Mouse (Mus musculus) lung, postnatal 0 days (tissue): ENCODE measurements at regions not wholly inside any gene's neighbourhood (a gene's known extent, or its start where the extent isn't known, plus 50 kb on each side); places are given as distances from the start of the nearest gene placed in this dataset.

Experiments used
- ATAC-seq: fragments of 200-750 bp; cut with Nextera tagmentation; 2 replicates; pipeline ENCODE4 v1.8.0; 2017; ENCODE audit warnings: moderate library complexity
- DNase-seq: peaks from one replicate; pipeline ENCODE4 v3.0.0-alpha.2; 2016; ENCODE audit warnings: low spot score
- H3K27ac ChIP-seq: fragments of 300-500 bp; sonication (generic); 2 replicates; pipeline ENCODE4 v1.5.1; 2014; ENCODE audit warnings: antibody characterized with exemption, mild to moderate bottlenecking, low read length, mixed read lengths
- H3K27me3 ChIP-seq: fragments of 300-500 bp; sonication (generic); replicated peaks from 2 replicates; pipeline ENCODE4 v1.6.1; 2014; ENCODE audit warnings: low read length, mixed read lengths; ENCODE audit not compliant: insufficient read depth
- H3K36me3 ChIP-seq: fragments of 300-500 bp; sonication (generic); 2 replicates; pipeline ENCODE4 v1.6.1; 2014; ENCODE audit warnings: low read length, mixed read lengths; ENCODE audit not compliant: insufficient read depth
- H3K4me1 ChIP-seq: fragments of 300-500 bp; sonication (generic); 2 replicates; pipeline ENCODE4 v1.6.1; 2014; ENCODE audit warnings: antibody characterized with exemption, low read depth, low read length, mixed read lengths; ENCODE audit not compliant: insufficient read depth
- H3K4me2 ChIP-seq: fragments of 300-500 bp; sonication (generic); replicated peaks from 2 replicates; pipeline ENCODE4 v1.6.1; 2014; ENCODE audit warnings: low read depth, mild to moderate bottlenecking, low read length, moderate library complexity, mixed read lengths
- H3K4me3 ChIP-seq: fragments of 300-500 bp; sonication (generic); 2 replicates; pipeline ENCODE4 v1.5.1; 2014; ENCODE audit warnings: low read depth, low read length
- H3K9ac ChIP-seq: fragments of 300-500 bp; sonication (generic); replicated peaks from 2 replicates; pipeline ENCODE4 v1.6.1; 2014; ENCODE audit warnings: low read depth, mild to moderate bottlenecking
- H3K9me3 ChIP-seq: fragments of 300-500 bp; sonication (generic); 2 replicates; pipeline ENCODE4 v1.6.1; 2016; ENCODE audit warnings: low read length, mixed read lengths
- CTCF ChIP-seq: IDR thresholded peaks from 2 replicates; pipeline ENCODE4 v1.5.1; 2016; ENCODE audit warnings: antibody characterized with exemption, mild to moderate bottlenecking
- EP300 ChIP-seq: IDR thresholded peaks from 2 replicates; pipeline ENCODE4 v1.6.1; 2016; ENCODE audit warnings: antibody characterized with exemption, mild to moderate bottlenecking, control low read depth
- WGBS: fragments of 180-500 bp; shearing (Covaris S2); extraction: QIAGEN DNeasy Blood & Tissue Kit; methylation state at CpG from one replicate; pipeline ENCODE4 v1.1.7; 2014; 5-methylcytosine and 5-hydroxymethylcytosine counted together

GRCm38 (mm10) chr10:126620802-126621201 lies 280.4 kb downstream of the Atp23 start:
- H3K9me3 ChIP-seq, result no peaks in the 10 kb centered on the region
- no peaks in the 10 kb centered on the region for H3K36me3 ChIP-seq
- no peaks in the 10 kb centered on the region for H3K27me3 ChIP-seq
- H3K4me2 ChIP-seq, result no peak overlapping the region
- no peak for TF ChIP-seq CTCF
- TF ChIP-seq EP300, result no peak
- ATAC-seq (no peak), DNase-seq (no peak)
- H3K4me3 ChIP-seq, result no peak overlapping the region
- no peaks in the 10 kb centered on the region for H3K4me1 ChIP-seq
- no peak overlapping the region for H3K9ac ChIP-seq
- H3K27ac ChIP-seq, result no peak overlapping the region
- 75% methylated on average over 6 of the region's 6 CpGs for WGBS

GRCm38 (mm10) chr10:126619970-126620369 lies 281.2 kb downstream of the Atp23 start:
- H3K4me3 ChIP-seq, result no peak overlapping the region
- H3K4me1 ChIP-seq, result no peaks in the 10 kb centered on the region
- DNase-seq (no peak), ATAC-seq (no peak)
- no peaks in the 10 kb centered on the region for H3K9me3 ChIP-seq
- H3K9ac ChIP-seq, result no peak overlapping the region
- H3K27me3 ChIP-seq, result no peaks in the 10 kb centered on the region
- H3K36me3 ChIP-seq, result no peaks in the 10 kb centered on the region
- no peak for TF ChIP-seq EP300
- TF ChIP-seq CTCF, result no peak
- no peak overlapping the region for H3K4me2 ChIP-seq
- WGBS, result 44% methylated on average over 10 of the region's 10 CpGs
- H3K27ac ChIP-seq, result no peak overlapping the region

- ATAC-seq, result no peak
- Histone ChIP-seq H3K27ac (no peak overlapping the region), H3K9me3 (no peaks in the 10 kb centered on the region), H3K4me1 (no peaks in the 10 kb centered on the region), H3K36me3 (no peaks in the 10 kb centered on the region), H3K27me3 (no peaks in the 10 kb centered on the region), H3K9ac (no peak overlapping the region), H3K4me2 (no peak overlapping the region), H3K4me3 (no peak overlapping the region)
- no peak for DNase-seq
- TF ChIP-seq EP300 (no peak), CTCF (no peak)
- WGBS, result 67% methylated on average over 4 of the region's 4 CpGs
These were observed 288.9 kb downstream of the Atp23 start for GRCm38 (mm10) chr10:126612226-126612625.

DNA sequence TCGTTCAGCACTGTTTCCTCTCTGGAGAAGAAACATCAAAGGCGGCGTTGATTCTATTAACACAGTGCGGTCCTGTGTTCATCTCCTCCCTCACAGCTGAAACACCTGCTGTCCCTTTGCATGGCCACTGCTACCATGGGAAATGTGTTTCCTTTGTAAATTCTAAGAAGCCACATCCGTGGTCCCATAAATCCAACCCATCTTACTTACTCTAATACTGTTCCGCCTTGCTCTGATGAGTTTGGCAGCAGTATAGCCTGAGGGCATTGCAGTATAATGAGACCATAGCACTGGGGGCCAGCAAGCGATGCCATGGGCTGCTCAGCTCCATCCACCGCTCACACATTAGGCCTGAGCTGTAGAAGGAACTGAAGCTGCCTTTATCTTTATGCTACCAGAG lies 290.6 kb downstream of the Atp23 start:
- no peak overlapping the region for H3K4me3 ChIP-seq
- no peaks in the 10 kb centered on the region for H3K4me1 ChIP-seq
- H3K27me3 ChIP-seq, result no peaks in the 10 kb centered on the region
- TF ChIP-seq CTCF (no peak), EP300 (no peak)
- no peak overlapping the region for H3K4me2 ChIP-seq
- no peak overlapping the region for H3K9ac ChIP-seq
- no peaks in the 10 kb centered on the region for H3K9me3 ChIP-seq
- H3K36me3 ChIP-seq, result no peaks in the 10 kb centered on the region
- DNase-seq (no peak), ATAC-seq (no peak)
- 89% methylated on average over 8 of the region's 8 CpGs for WGBS
- H3K27ac ChIP-seq, result no peak overlapping the region

DNA sequence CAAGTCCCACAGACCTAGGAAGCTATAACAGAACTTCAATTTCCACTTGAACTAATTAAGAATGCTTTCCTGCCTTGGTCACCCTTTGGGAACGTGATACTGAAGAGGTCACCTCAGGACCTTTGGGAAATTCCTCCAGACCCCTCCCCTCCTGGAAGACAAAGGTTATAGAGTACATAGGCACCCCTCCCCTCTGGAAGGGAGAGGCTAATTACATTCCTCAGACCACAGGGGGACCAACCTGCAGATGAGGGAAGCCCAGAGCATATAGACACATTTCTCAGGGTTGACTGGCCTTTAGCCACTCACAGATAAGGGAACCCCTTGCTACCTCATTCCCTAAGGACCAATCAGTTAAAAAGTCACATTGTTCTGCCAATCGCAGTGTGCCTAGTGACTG lies 301.5 kb downstream of the Atp23 start:
- H3K36me3 ChIP-seq, result no peaks in the 10 kb centered on the region
- no peaks in the 10 kb centered on the region for H3K4me1 ChIP-seq
- 78% methylated on average over 2 of the region's 2 CpGs for whole genome bisulfite sequencing
- no peaks in the 10 kb centered on the region for H3K9me3 ChIP-seq
- ATAC-seq (no peak), DNase-seq (no peak)
- no peak for TF ChIP-seq CTCF
- no peak overlapping the region for H3K4me3 ChIP-seq
- H3K27ac ChIP-seq, result no peak overlapping the region
- no peak overlapping the region for H3K4me2 ChIP-seq
- no peaks in the 10 kb centered on the region for H3K27me3 ChIP-seq
- H3K9ac ChIP-seq, result no peak overlapping the region

- 81% methylated on average over 8 of the region's 8 CpGs for WGBS
- Histone ChIP-seq H3K4me1 (no peaks in the 10 kb centered on the region), H3K9me3 (no peaks in the 10 kb centered on the region), H3K4me2 (no peak overlapping the region), H3K4me3 (no peak overlapping the region), H3K9ac (no peak overlapping the region), H3K36me3 (no peaks in the 10 kb centered on the region), H3K27ac (no peak overlapping the region), H3K27me3 (no peaks in the 10 kb centered on the region)
- TF ChIP-seq CTCF (no peak), EP300 (no peak)
- no peak for ATAC-seq
- DNase-seq, result no peak
These were observed 333.0 kb downstream of the Atp23 start for GRCm38 (mm10) chr10:126568155-126568554.

DNA sequence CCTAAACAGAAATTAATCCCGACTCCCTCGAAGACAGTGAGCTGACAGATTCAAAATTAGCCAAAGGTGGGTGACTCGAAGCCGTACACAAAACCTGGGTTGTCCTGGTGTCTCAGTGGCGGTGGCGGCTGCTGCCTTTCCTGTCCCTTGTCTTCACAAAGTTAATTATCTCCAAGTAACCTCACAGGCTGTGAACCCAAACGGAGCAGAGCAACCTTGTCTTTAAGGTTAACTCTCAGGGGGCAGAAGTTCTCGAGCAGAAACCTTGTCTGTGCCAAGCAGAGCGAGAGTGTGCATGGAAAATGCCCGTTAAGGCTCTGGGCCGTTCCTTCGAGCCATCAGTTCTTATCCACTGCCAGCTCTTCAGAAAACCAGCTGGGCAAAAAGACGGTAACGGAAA lies 335.8 kb downstream of the Atp23 start:
- Histone ChIP-seq H3K9ac (no peak overlapping the region), H3K9me3 (no peaks in the 10 kb centered on the region), H3K4me3 (no peak overlapping the region), H3K4me1 (no peaks in the 10 kb centered on the region), H3K36me3 (no peaks in the 10 kb centered on the region), H3K4me2 (no peak overlapping the region), H3K27me3 (no peaks in the 10 kb centered on the region), H3K27ac (no peak overlapping the region)
- TF ChIP-seq CTCF, result no peak
- TF ChIP-seq EP300, result no peak
- DNase-seq (no peak), ATAC-seq (no peak)
- 69% methylated on average over 14 of the region's 14 CpGs for WGBS
